Mouse (Mus musculus): ENCODE measurements around the gene Dlgap1.

DNA sequence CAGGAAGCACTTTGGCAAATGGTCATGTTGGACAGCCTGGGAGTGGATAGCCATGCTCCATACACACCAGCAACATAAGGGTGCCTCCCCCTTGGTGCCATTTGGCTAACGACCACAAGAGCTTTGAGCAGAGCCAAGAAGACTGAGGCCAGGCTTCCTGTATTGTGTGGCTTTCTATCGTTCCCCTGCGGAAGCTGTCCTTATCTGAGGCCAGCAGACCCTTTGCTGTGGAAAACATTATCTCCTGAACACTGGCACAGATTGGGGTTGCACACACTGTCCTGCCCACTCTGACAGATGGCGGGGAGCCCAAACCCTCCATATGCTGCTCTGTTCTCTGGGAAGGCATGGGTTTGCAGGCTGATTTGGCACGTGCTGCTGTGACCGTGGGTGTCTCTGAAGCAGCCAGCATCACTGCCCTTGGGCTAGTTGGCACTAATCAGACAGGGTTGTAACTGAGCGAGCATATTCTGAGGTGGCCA lies 520.0 kb downstream of the Dlgap1 start:
- no peak for TF ChIP-seq GATA1 (IDR thresholded peaks at IDR 0.05; ENCODE audit: borderline replicate concordance, low read length)
- TF ChIP-seq FLI1 (IDR thresholded peaks at IDR 0.05; ENCODE audit: low read length), result no peak
